Mouse (Mus musculus): Measurements from ENCODE around the gene Edil3. TPM values are rescaled to one million over a fixed set of nuclear protein-coding genes. Genes with fewer than 3 reads are reported as not detected.

Edil3 gene
- polyA plus RNA-seq, 1 experiment = 2.2 TPM

DNA sequence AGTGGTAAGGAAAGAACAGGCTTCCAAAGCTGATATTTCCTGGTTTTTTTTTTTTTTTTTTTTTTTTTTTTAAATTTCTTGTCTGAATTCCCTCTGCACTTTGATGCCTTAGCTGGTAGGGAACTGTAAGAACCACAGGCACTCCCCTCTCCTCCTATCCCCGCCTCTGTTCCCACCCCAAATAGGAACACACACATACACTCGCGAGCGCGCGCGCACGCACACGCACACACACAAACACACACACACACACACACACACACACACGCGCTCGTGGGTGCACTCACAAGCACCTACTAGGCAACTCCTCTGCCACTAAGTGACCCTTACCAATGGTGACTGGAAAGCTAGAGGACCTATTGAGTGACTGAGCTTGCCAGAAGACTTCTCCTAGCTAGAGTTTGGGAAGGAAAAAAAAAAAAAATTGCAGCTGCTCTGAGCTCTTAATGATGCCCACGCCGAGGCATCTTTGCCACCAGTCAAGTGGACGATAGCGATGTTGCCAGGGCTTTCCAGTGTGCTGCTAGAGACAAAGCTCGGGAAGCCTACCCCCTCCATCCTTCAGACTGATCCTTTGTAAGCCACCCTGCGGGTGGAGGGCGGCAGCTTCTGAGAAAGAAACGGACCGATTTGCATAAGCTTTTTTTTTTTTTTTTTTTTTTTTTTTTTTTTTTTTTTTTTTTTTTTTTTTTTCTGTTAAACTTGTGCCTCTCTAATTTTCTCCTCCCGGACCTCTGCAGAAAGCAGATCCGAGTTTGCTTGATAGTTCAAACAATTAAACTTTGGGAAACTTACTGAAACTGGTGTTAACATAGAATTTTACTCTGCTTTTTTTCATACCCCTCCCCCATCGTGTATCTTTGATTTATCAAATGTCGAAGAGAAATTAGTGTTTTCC lies 2.5 kb downstream of the Edil3 start:
- Histone ChIP-seq H3K27ac (ENCODE audit: insufficient read depth, low read depth, low read length) (0 out of 2 replicates have a peak overlapping the region, but pooled peaks have one; percentile 22), H3K4me1 (ENCODE audit: control insufficient read depth, insufficient read depth, low read length) (peaks cover 7% of the 10 kb centered on the region; the same call in 1 of the 2 replicates), H3K4me3 (ENCODE audit: insufficient read depth, low read length) (peak overlapping the region; percentile 67)
- TF ChIP-seq POLR2A (IDR thresholded peaks at IDR 0.05; ENCODE audit: borderline replicate concordance, low read depth, low read length) (no peak), CTCF (IDR thresholded peaks at IDR 0.05; ENCODE audit: low read depth, low read length) (no peak)

DNA sequence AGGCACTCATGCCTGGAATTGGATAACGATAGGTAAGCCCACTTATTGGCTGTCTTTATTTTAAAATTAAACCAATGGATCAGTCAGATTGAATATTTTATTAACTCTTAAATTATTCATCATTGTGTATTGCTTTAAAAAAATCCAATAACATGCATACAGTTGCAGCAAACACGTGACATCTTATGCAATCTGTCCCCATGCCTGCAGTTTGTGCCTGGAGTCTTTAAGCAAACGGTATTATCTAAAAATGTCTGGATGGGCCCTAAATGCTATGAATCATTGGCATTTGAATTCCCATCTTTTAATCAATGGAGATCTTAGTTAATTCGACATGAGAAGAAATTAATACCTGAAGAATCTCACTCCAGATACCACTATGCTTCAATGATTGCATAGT lies 3.2 kb downstream of the Edil3 start:
- H3K4me1 ChIP-seq (ENCODE audit: control insufficient read depth, insufficient read depth, low read length) = peaks cover 7% of the 10 kb centered on the region; the same call in 1 of the 2 replicates
- peak overlapping the region; percentile 19; the same call in 1 of the 2 replicates for H3K4me3 ChIP-seq (ENCODE audit: insufficient read depth, low read length)
- TF ChIP-seq CTCF (IDR thresholded peaks at IDR 0.05; ENCODE audit: low read depth, low read length) (no peak), POLR2A (IDR thresholded peaks at IDR 0.05; ENCODE audit: borderline replicate concordance, low read depth, low read length) (no peak)
- no peak overlapping the region for H3K27ac ChIP-seq (ENCODE audit: insufficient read depth, low read depth, low read length)

DNA sequence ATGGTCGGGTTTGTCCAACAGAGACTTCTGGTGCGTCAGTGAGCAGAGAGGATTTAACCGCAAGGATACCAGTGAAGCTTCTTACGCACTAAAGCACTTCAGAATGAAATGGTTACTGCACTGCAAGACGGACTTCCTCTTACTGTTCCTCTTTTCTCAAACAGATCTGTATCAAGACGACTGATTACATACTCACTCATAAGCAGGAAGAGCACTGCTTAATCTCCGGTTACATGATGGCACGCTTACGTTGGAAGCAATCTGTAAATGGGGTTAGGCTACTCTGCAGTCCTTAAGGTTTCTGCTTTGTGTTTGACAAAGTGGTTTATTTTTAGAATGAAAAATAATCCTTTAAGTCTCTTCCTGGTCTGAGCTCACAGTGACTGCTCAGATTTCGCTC lies 7.1 kb downstream of the Edil3 start:
- peak overlapping the region; percentile 13 for H3K4me3 ChIP-seq (ENCODE audit: insufficient read depth, low read length)
- peak overlapping the region; percentile 51 for H3K27ac ChIP-seq (ENCODE audit: insufficient read depth, low read depth, low read length)
- TF ChIP-seq POLR2A (IDR thresholded peaks at IDR 0.05; ENCODE audit: borderline replicate concordance, low read depth, low read length) (no peak), CTCF (IDR thresholded peaks at IDR 0.05; ENCODE audit: low read depth, low read length) (no peak)
- H3K4me1 ChIP-seq (ENCODE audit: control insufficient read depth, insufficient read depth, low read length) = no peaks in the 10 kb centered on the region

DNA sequence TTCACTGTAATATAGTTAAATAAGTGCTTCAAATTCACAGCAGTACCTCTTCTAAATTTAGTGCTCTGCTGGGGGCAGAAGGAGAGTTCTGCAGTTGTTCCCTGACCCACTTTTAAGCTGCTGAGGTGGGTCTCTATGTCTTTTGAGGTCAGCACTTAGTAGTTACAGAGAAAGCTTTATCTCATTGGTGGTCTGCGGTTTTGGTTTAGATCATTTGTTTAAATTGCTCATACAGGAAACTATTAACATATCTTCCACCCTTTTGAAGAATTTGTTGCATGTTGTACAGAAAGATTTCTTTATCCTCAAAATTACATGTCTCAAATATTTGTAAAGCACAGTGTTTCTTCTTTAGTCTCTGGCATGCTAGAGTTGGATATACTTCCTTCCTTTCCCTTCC lies 12.5 kb downstream of the Edil3 start:
- no peaks in the 10 kb centered on the region for H3K4me1 ChIP-seq (ENCODE audit: control insufficient read depth, insufficient read depth, low read length)
- no peak overlapping the region for H3K4me3 ChIP-seq (ENCODE audit: insufficient read depth, low read length)
- no peak for TF ChIP-seq CTCF (IDR thresholded peaks at IDR 0.05; ENCODE audit: low read depth, low read length)
- TF ChIP-seq POLR2A (IDR thresholded peaks at IDR 0.05; ENCODE audit: borderline replicate concordance, low read depth, low read length) = no peak
- H3K27ac ChIP-seq (ENCODE audit: insufficient read depth, low read depth, low read length) = no peak overlapping the region

DNA sequence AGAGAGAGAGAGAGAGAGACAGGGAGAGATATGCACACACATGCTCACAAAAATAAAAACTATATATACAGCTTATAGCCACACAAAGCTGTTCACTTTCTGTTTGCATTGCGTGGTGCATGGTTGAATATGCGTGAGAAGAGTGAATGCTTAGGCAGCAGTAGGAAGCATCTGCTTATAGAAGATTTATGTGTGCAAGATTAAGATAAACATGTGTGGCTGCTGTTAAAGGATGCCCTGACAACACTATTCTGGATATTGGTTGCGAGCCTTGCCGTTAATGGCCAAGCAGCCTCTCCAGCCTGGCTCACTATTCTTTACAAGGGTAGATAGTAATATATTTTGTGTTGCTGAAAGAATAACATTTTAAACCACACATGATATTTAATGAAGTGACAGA lies 28.5 kb downstream of the Edil3 start:
- TF ChIP-seq POLR2A (IDR thresholded peaks at IDR 0.05; ENCODE audit: borderline replicate concordance, low read depth, low read length) = no peak
- no peak for TF ChIP-seq CTCF (IDR thresholded peaks at IDR 0.05; ENCODE audit: low read depth, low read length)
- no peak overlapping the region for H3K27ac ChIP-seq (ENCODE audit: insufficient read depth, low read depth, low read length)
- H3K4me3 ChIP-seq (ENCODE audit: insufficient read depth, low read length) = no peak overlapping the region
- no peaks in the 10 kb centered on the region for H3K4me1 ChIP-seq (ENCODE audit: control insufficient read depth, insufficient read depth, low read length)

DNA sequence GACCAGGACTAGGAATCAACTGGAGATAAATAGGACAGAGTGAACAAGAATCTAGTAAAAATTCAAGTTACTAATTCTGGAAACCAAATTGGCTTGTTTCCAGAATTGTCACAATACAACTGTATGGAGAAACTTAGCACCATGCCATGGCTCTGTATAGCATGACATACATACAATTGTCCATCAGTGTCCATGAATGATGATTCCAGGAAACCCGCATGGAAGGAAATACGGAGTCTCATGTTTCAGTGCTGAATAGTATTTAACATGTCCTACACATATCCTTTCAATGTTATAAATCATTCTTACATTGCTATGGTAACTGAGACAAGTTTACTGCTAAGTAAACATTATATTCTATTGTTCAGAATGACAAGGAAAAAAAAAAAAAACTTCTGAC lies 58.7 kb downstream of the Edil3 start:
- TF ChIP-seq CTCF (IDR thresholded peaks at IDR 0.05; ENCODE audit: low read depth, low read length) (no peak), POLR2A (IDR thresholded peaks at IDR 0.05; ENCODE audit: borderline replicate concordance, low read depth, low read length) (no peak)
- Histone ChIP-seq H3K27ac (ENCODE audit: insufficient read depth, low read depth, low read length) (no peak overlapping the region), H3K4me1 (ENCODE audit: control insufficient read depth, insufficient read depth, low read length) (no peaks in the 10 kb centered on the region), H3K4me3 (ENCODE audit: insufficient read depth, low read length) (no peak overlapping the region)

DNA sequence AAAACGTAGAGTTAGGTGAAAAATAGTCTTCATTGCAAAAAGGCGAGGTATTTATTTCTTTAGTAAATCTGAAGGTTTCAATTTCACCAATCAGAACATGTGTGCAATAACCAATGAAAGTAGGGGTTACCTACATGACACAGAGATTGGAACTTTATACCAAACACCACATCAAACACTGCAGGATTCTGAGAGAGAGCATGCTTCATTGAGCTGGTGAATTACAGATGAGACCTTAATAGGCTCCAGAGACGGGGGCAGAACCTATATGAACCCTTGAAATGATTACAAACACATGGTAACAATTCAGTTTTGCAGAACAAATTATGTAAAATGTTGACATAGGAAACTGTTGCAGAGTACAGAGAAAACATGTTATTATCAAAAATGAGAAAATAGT lies 69.5 kb downstream of the Edil3 start:
- Histone ChIP-seq H3K27ac (ENCODE audit: insufficient read depth, low read depth, low read length) (no peak overlapping the region), H3K4me1 (ENCODE audit: control insufficient read depth, insufficient read depth, low read length) (no peaks in the 10 kb centered on the region), H3K4me3 (ENCODE audit: insufficient read depth, low read length) (no peak overlapping the region)
- no peak for TF ChIP-seq CTCF (IDR thresholded peaks at IDR 0.05; ENCODE audit: low read depth, low read length)
- TF ChIP-seq POLR2A (IDR thresholded peaks at IDR 0.05; ENCODE audit: borderline replicate concordance, low read depth, low read length) = no peak

DNA sequence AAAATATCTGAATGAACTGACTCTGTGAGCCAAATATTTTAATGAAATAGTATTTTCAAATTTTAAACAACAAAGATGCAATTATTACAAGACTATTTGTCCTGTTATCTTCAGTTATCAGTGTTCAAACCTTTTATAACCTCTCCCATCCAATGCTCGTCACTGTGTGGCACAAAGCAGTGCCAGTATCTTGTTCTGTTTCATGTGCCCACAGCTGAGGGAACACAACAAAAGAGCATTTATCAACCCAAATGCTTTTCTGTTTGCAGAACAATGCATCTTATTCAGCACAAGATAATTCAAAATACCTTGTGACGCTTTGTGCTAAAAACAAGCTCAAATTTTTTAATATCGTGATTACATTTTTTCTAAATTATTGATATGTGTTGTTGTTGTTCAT lies 78.8 kb downstream of the Edil3 start:
- H3K4me3 ChIP-seq (ENCODE audit: insufficient read depth, low read length) = no peak overlapping the region
- H3K4me1 ChIP-seq (ENCODE audit: control insufficient read depth, insufficient read depth, low read length) = no peaks in the 10 kb centered on the region
- H3K27ac ChIP-seq (ENCODE audit: insufficient read depth, low read depth, low read length) = no peak overlapping the region
- no peak for TF ChIP-seq POLR2A (IDR thresholded peaks at IDR 0.05; ENCODE audit: borderline replicate concordance, low read depth, low read length)
- TF ChIP-seq CTCF (IDR thresholded peaks at IDR 0.05; ENCODE audit: low read depth, low read length) = no peak

DNA sequence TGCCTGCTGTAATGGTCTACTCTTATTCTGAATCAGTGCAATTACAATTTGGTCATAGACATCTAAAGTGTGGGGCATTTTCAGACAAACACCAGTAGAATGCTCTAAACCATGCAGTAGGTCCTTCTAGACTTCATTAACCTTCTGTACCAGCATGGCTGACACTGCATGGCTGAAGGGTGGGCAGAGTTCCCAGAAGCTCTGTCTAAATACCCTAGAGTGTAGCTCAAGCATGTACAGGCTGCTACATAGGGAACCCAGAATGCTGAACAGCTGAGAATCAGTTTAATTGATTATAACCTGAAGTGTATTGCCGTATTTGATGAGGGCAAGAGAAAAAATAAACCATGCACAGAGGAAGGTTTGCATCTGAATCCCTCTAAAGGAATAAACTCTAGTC lies 86.1 kb downstream of the Edil3 start:
- TF ChIP-seq CTCF (IDR thresholded peaks at IDR 0.05; ENCODE audit: low read depth, low read length) (no peak), POLR2A (IDR thresholded peaks at IDR 0.05; ENCODE audit: borderline replicate concordance, low read depth, low read length) (no peak)

DNA sequence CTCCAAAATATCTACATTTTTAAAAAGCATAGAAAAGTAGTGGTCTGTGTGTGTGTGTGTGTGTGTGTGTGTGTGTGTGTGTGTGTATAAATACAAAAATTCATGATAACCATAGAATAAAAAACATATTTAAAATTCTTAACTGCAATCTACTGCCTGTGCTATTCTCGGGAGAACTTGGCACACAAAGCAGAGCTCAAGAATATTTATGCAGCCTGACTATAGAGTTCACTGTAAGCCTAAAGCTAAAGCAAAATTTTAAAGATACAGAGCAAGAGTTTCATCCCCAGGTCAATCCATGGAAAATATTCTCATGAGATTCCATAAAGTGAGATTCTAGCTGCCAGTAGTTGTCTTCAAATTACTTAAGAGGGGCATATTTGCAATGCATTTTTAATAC lies 86.9 kb downstream of the Edil3 start:
- no peaks in the 10 kb centered on the region for H3K4me1 ChIP-seq (ENCODE audit: control insufficient read depth, insufficient read depth, low read length)

More for the DNA sequence above, 86.1 kb downstream of the Edil3 start:
- H3K4me3 ChIP-seq (ENCODE audit: insufficient read depth, low read length) = no peak overlapping the region
- H3K27ac ChIP-seq (ENCODE audit: insufficient read depth, low read depth, low read length) = no peak overlapping the region
- H3K4me1 ChIP-seq (ENCODE audit: control insufficient read depth, insufficient read depth, low read length) = no peaks in the 10 kb centered on the region

More for the DNA sequence above, 86.9 kb downstream of the Edil3 start:
- Histone ChIP-seq H3K27ac (ENCODE audit: insufficient read depth, low read depth, low read length) (no peak overlapping the region), H3K4me3 (ENCODE audit: insufficient read depth, low read length) (no peak overlapping the region)
- TF ChIP-seq POLR2A (IDR thresholded peaks at IDR 0.05; ENCODE audit: borderline replicate concordance, low read depth, low read length) (no peak), CTCF (IDR thresholded peaks at IDR 0.05; ENCODE audit: low read depth, low read length) (no peak)
